Mouse (Mus musculus): ENCODE measurements at regions not wholly inside any gene's neighbourhood (a gene's known extent, or its start where the extent isn't known, plus 50 kb on each side); places are given as distances from the start of the nearest gene placed in this dataset.

- TF ChIP-seq CTCF (IDR thresholded peaks at IDR 0.05) (no peak), EP300 (IDR thresholded peaks at IDR 0.05) (no peak)
Observed at GRCm38 (mm10) chr12:8443917-8444453, 55.8 kb downstream of the Rhob start.

All from lung, postnatal 0 days (tissue).